Mouse (Mus musculus): ENCODE measurements around the gene Ermap. TPM values are rescaled to one million over a fixed set of nuclear protein-coding genes. Genes with fewer than 3 reads are reported as not detected.
A peak's percentile ranks its signal among the peaks of the same experiment; 100 is the strongest.

Gene Ermap
- polyA plus RNA-seq, 1 experiment from 2014 or later: 1.4 TPM

- Histone ChIP-seq H3K9ac (replicated peaks; ENCODE audit: low read length) (no peak overlapping the region), H3K4me2 (replicated peaks; ENCODE audit: low read depth, low read length) (no peak overlapping the region)
- 78% methylated on average over 1 of the region's 1 CpGs for WGBS
Measured at GRCm38 (mm10) chr4:119223696-119224095, 33.9 kb upstream of the Ermap start.

GRCm38 (mm10) chr4:119218169-119218568 lies 28.4 kb upstream of the Ermap start, which contains the start of gene Tmem269:
Gene Tmem269 (minus strand): TSS chr4:119218217.
- H3K36me3 ChIP-seq (ENCODE audit: insufficient read depth, low read length): no peaks in the 10 kb centered on the region
- no peak within 1 kb of the TSS for H3K27ac ChIP-seq (ENCODE audit: low read length)
- H3K27me3 ChIP-seq (ENCODE audit: insufficient read depth, low read length): no peaks in the 10 kb centered on the region
- H3K4me3 ChIP-seq (ENCODE audit: low read length): no peak within 1 kb of the TSS
- peaks cover 15% of the 10 kb centered on the region for H3K4me1 ChIP-seq (ENCODE audit: insufficient read depth, low read length)
- no peaks in the 10 kb centered on the region for H3K9me3 ChIP-seq (ENCODE audit: low read length)
- H3K4me2 ChIP-seq (replicated peaks; ENCODE audit: low read depth, low read length): no peak within 1 kb of the TSS
- ATAC-seq (ENCODE audit: low FRiP score, low TSS enrichment): peak; percentile 61
- 11% methylated on average over 11 of the region's 11 CpGs for WGBS
- H3K9ac ChIP-seq (replicated peaks; ENCODE audit: low read length): no peak within 1 kb of the TSS

More at GRCm38 (mm10) chr4:119223696-119224095, 33.9 kb upstream of the Ermap start:
- H3K9me3 ChIP-seq (ENCODE audit: low read length): no peaks in the 10 kb centered on the region
- no peak overlapping the region for H3K27ac ChIP-seq (ENCODE audit: low read length)
- H3K4me1 ChIP-seq (ENCODE audit: insufficient read depth, low read length): no peaks in the 10 kb centered on the region
- peaks cover 45% of the 10 kb centered on the region for H3K36me3 ChIP-seq (ENCODE audit: insufficient read depth, low read length)
- H3K27me3 ChIP-seq (ENCODE audit: insufficient read depth, low read length): no peaks in the 10 kb centered on the region
- no peak for ATAC-seq (ENCODE audit: low FRiP score, low TSS enrichment)
- no peak overlapping the region for H3K4me3 ChIP-seq (ENCODE audit: low read length)

GRCm38 (mm10) chr4:119216667-119217066 lies 26.9 kb upstream of the Ermap start:
- no peak overlapping the region for H3K27ac ChIP-seq (ENCODE audit: low read length)
- no peak overlapping the region for H3K4me3 ChIP-seq (ENCODE audit: low read length)
- H3K4me1 ChIP-seq (ENCODE audit: insufficient read depth, low read length): peaks cover 15% of the 10 kb centered on the region
- no peaks in the 10 kb centered on the region for H3K27me3 ChIP-seq (ENCODE audit: insufficient read depth, low read length)
- H3K4me2 ChIP-seq (replicated peaks; ENCODE audit: low read depth, low read length): no peak overlapping the region
- WGBS: 53% methylated on average over 8 of the region's 8 CpGs
- no peaks in the 10 kb centered on the region for H3K36me3 ChIP-seq (ENCODE audit: insufficient read depth, low read length)
- no peak; the same call in 1 of the 2 replicates for ATAC-seq (ENCODE audit: low FRiP score, low TSS enrichment)
- H3K9me3 ChIP-seq (ENCODE audit: low read length): no peaks in the 10 kb centered on the region
- no peak overlapping the region for H3K9ac ChIP-seq (replicated peaks; ENCODE audit: low read length)

GRCm38 (mm10) chr4:119204672-119205071 lies 14.9 kb upstream of the Ermap start:
- Histone ChIP-seq H3K9me3 (ENCODE audit: low read length) (no peaks in the 10 kb centered on the region), H3K4me2 (replicated peaks; ENCODE audit: low read depth, low read length) (no peak overlapping the region), H3K9ac (replicated peaks; ENCODE audit: low read length) (no peak overlapping the region), H3K4me3 (ENCODE audit: low read length) (no peak overlapping the region), H3K4me1 (ENCODE audit: insufficient read depth, low read length) (no peaks in the 10 kb centered on the region), H3K36me3 (ENCODE audit: insufficient read depth, low read length) (peaks cover 8% of the 10 kb centered on the region), H3K27ac (ENCODE audit: low read length) (no peak overlapping the region), H3K27me3 (ENCODE audit: insufficient read depth, low read length) (no peaks in the 10 kb centered on the region)
- WGBS: 20% methylated on average over 8 of the region's 8 CpGs
- peak; percentile 37; the same call in 1 of the 2 replicates for ATAC-seq (ENCODE audit: low FRiP score, low TSS enrichment)

- Histone ChIP-seq H3K9ac (replicated peaks; ENCODE audit: low read length) (no peak overlapping the region), H3K36me3 (ENCODE audit: insufficient read depth, low read length) (peaks cover 8% of the 10 kb centered on the region), H3K27ac (ENCODE audit: low read length) (no peak overlapping the region), H3K4me1 (ENCODE audit: insufficient read depth, low read length) (0 out of 2 replicates have a peak, but pooled peaks cover 11% of the 10 kb centered on the region), H3K4me2 (replicated peaks; ENCODE audit: low read depth, low read length) (no peak overlapping the region), H3K27me3 (ENCODE audit: insufficient read depth, low read length) (no peaks in the 10 kb centered on the region), H3K4me3 (ENCODE audit: low read length) (no peak overlapping the region), H3K9me3 (ENCODE audit: low read length) (no peaks in the 10 kb centered on the region)
- no peak for ATAC-seq (ENCODE audit: low FRiP score, low TSS enrichment)
- WGBS: 88% methylated on average over 6 of the region's 6 CpGs
Measured at GRCm38 (mm10) chr4:119198105-119198504, 8.3 kb upstream of the Ermap start.

GRCm38 (mm10) chr4:119195582-119196320 lies 5.9 kb upstream of the Ermap start:
- Histone ChIP-seq H3K4me3 (ENCODE audit: low read length) (peak overlapping the region; percentile 82), H3K9me3 (ENCODE audit: low read length) (no peaks in the 10 kb centered on the region), H3K27ac (ENCODE audit: low read length) (peak overlapping the region; percentile 35), H3K4me2 (replicated peaks; ENCODE audit: low read depth, low read length) (peak overlapping the region; percentile 77), H3K27me3 (ENCODE audit: insufficient read depth, low read length) (no peaks in the 10 kb centered on the region), H3K36me3 (ENCODE audit: insufficient read depth, low read length) (peaks cover 1% of the 10 kb centered on the region), H3K4me1 (ENCODE audit: insufficient read depth, low read length) (0 out of 2 replicates have a peak, but pooled peaks cover 11% of the 10 kb centered on the region), H3K9ac (replicated peaks; ENCODE audit: low read length) (peak overlapping the region; percentile 88)
- WGBS: 10% methylated on average over 17 of the region's 18 CpGs
- ATAC-seq (ENCODE audit: low FRiP score, low TSS enrichment): peak; percentile 16; the same call in 1 of the 2 replicates

- Histone ChIP-seq H3K27me3 (ENCODE audit: insufficient read depth, low read length) (no peaks in the 10 kb centered on the region), H3K9ac (replicated peaks; ENCODE audit: low read length) (peak within 1 kb of the TSS; percentile 88), H3K9me3 (ENCODE audit: low read length) (no peaks in the 10 kb centered on the region), H3K4me2 (replicated peaks; ENCODE audit: low read depth, low read length) (peak within 1 kb of the TSS; percentile 77), H3K4me1 (ENCODE audit: insufficient read depth, low read length) (0 out of 2 replicates have a peak, but pooled peaks cover 11% of the 10 kb centered on the region), H3K27ac (ENCODE audit: low read length) (peak within 1 kb of the TSS; percentile 35), H3K36me3 (ENCODE audit: insufficient read depth, low read length) (no peaks in the 10 kb centered on the region), H3K4me3 (ENCODE audit: low read length) (peak within 1 kb of the TSS; percentile 82)
- WGBS: 0% methylated on average over 31 of the region's 47 CpGs
- peak; percentile 95 for ATAC-seq (ENCODE audit: low FRiP score, low TSS enrichment)
Measured at GRCm38 (mm10) chr4:119194909-119195581, 5.2 kb upstream of the Ermap start, which contains the start of gene Svbp. Gene Svbp (plus strand): TSS chr4:119195306.

- ATAC-seq (ENCODE audit: low FRiP score, low TSS enrichment): no peak
- H3K27ac ChIP-seq (ENCODE audit: low read length): no peak overlapping the region
- no peaks in the 10 kb centered on the region for H3K36me3 ChIP-seq (ENCODE audit: insufficient read depth, low read length)
- H3K4me1 ChIP-seq (ENCODE audit: insufficient read depth, low read length): 0 out of 2 replicates have a peak, but pooled peaks cover 11% of the 10 kb centered on the region
- H3K4me3 ChIP-seq (ENCODE audit: low read length): no peak overlapping the region
- no peak overlapping the region for H3K4me2 ChIP-seq (replicated peaks; ENCODE audit: low read depth, low read length)
- no peak overlapping the region for H3K9ac ChIP-seq (replicated peaks; ENCODE audit: low read length)
- 90% methylated on average over 4 of the region's 4 CpGs for WGBS
- H3K27me3 ChIP-seq (ENCODE audit: insufficient read depth, low read length): no peaks in the 10 kb centered on the region
- no peaks in the 10 kb centered on the region for H3K9me3 ChIP-seq (ENCODE audit: low read length)
Measured at GRCm38 (mm10) chr4:119192757-119193156, 2.9 kb upstream of the Ermap start.

- H3K9ac ChIP-seq (replicated peaks; ENCODE audit: low read length): no peak overlapping the region
- no peak for ATAC-seq (ENCODE audit: low FRiP score, low TSS enrichment)
- H3K27me3 ChIP-seq (ENCODE audit: insufficient read depth, low read length): no peaks in the 10 kb centered on the region
- WGBS: 52% methylated on average over 3 of the region's 3 CpGs
- H3K4me1 ChIP-seq (ENCODE audit: insufficient read depth, low read length): 0 out of 2 replicates have a peak, but pooled peaks cover 4% of the 10 kb centered on the region
- no peak overlapping the region for H3K4me3 ChIP-seq (ENCODE audit: low read length)
- H3K4me2 ChIP-seq (replicated peaks; ENCODE audit: low read depth, low read length): no peak overlapping the region
- no peak overlapping the region for H3K27ac ChIP-seq (ENCODE audit: low read length)
- no peaks in the 10 kb centered on the region for H3K9me3 ChIP-seq (ENCODE audit: low read length)
- H3K36me3 ChIP-seq (ENCODE audit: insufficient read depth, low read length): no peaks in the 10 kb centered on the region
Measured at GRCm38 (mm10) chr4:119191273-119191672, 1.5 kb upstream of the Ermap start.

All from kidney, embryonic 16.5 days (tissue).